Mouse (Mus musculus) hindbrain, embryonic 10.5 days (tissue): ENCODE data around the gene Bbs12. TPM values are rescaled to one million over a fixed set of nuclear protein-coding genes. Genes with fewer than 3 reads are reported as not detected.

ENCODE experiments used
- DNase-seq: peaks from one replicate; pipeline ENCODE4 v3.0.0-alpha.2; 2017; ENCODE audit warnings: low spot score
- H3K27ac ChIP-seq: fragments of 300-500 bp; sonication (generic); 2 replicates; pipeline ENCODE4 v1.5.1; 2016; ENCODE audit warnings: mild to moderate bottlenecking, moderate library complexity
- H3K27me3 ChIP-seq: fragments of 300-500 bp; sonication (generic); 2 replicates; pipeline ENCODE4 v1.6.1; 2016; ENCODE audit warnings: mild to moderate bottlenecking; ENCODE audit not compliant: poor library complexity, insufficient read depth, severe bottlenecking
- H3K36me3 ChIP-seq: fragments of 300-500 bp; sonication (generic); 2 replicates; pipeline ENCODE4 v1.6.1; 2016; ENCODE audit warnings: mild to moderate bottlenecking, moderate library complexity
- H3K4me1 ChIP-seq: fragments of 300-500 bp; sonication (generic); replicated peaks from 2 replicates; pipeline ENCODE4 v1.6.1; 2016; ENCODE audit warnings: mild to moderate bottlenecking
- H3K4me3 ChIP-seq: fragments of 300-500 bp; sonication (generic); 2 replicates; pipeline ENCODE4 v1.5.1; 2016; ENCODE audit warnings: mild to moderate bottlenecking, moderate library complexity
- H3K9me3 ChIP-seq: fragments of 300-500 bp; sonication (generic); 2 replicates; pipeline ENCODE4 v1.6.1; 2016; ENCODE audit warnings: mild to moderate bottlenecking, moderate library complexity
- WGBS: fragments of 180-500 bp; shearing (Covaris S2); methylation state at CpG from one replicate; pipeline ENCODE4 v1.1.7; 2016; 5-methylcytosine and 5-hydroxymethylcytosine counted together
- polyA plus RNA-seq: library from polyadenylated mRNA; unstranded; fragments of >200 nt; fragmentation: Nextera tagmentation; extraction: Ambion mirVana; gene quantifications from 2 replicates; pipeline ENCODE4 v1.2.1, GENCODE M21; 2016

Bbs12 gene
- polyA plus RNA-seq, 1 experiment from 2014 or later: 5.6 TPM

GRCm38 (mm10) chr3:37366381-37367053 is 54.2 kb downstream of the Bbs12 start:
- no peaks in the 10 kb centered on the region for H3K9me3 ChIP-seq
- WGBS: 66% methylated on average over 4 of the region's 4 CpGs

GRCm38 (mm10) chr3:37370407-37370806 is 58.1 kb downstream of the Bbs12 start:
- Histone ChIP-seq H3K27me3 (no peaks in the 10 kb centered on the region), H3K4me3 (no peak overlapping the region), H3K9me3 (no peaks in the 10 kb centered on the region), H3K36me3 (no peaks in the 10 kb centered on the region), H3K4me1 (no peaks in the 10 kb centered on the region), H3K27ac (no peak overlapping the region)
- no peak for DNase-seq
- WGBS: 77% methylated on average over 4 of the region's 4 CpGs

More at GRCm38 (mm10) chr3:37366381-37367053, 54.2 kb downstream of the Bbs12 start:
- Histone ChIP-seq H3K36me3 (no peaks in the 10 kb centered on the region), H3K27me3 (no peaks in the 10 kb centered on the region), H3K4me1 (no peaks in the 10 kb centered on the region), H3K4me3 (no peak overlapping the region), H3K27ac (no peak overlapping the region)
- no peak for DNase-seq

Other genes with a start within 250 kb of the Bbs12 start
- 0.12 and 0.26 TPM in 2 replicates for gene Adad1, start 249.0 kb upstream of the Bbs12 start, polyA plus RNA-seq
- 0.18 and 0.35 TPM in 2 replicates for gene Il2, start 186.6 kb upstream of the Bbs12 start, polyA plus RNA-seq
- gene Il21, start 79.9 kb upstream of the Bbs12 start, polyA plus RNA-seq: not detected in 2 replicates
- 2.0 and 2.4 TPM in 2 replicates for gene Cetn4, start 154 bp downstream of the Bbs12 start, polyA plus RNA-seq
- 0.26 and 0.38 TPM in 2 replicates for gene Fgf2, start 35.8 kb downstream of the Bbs12 start, polyA plus RNA-seq
- gene Spata5, start 107.3 kb downstream of the Bbs12 start, polyA plus RNA-seq: 43.4 and 44.1 TPM in 2 replicates
- gene Nudt6, start 107.7 kb downstream of the Bbs12 start, polyA plus RNA-seq: 3.4 and 4.9 TPM in 2 replicates